Mouse (Mus musculus): ENCODE measurements at regions not wholly inside any gene's neighbourhood (a gene's known extent, or its start where the extent isn't known, plus 50 kb on each side); places are given as distances from the start of the nearest gene placed in this dataset.
A peak's percentile ranks its signal among the peaks of the same experiment; 100 is the strongest.
"Not testable (repeated sequence)": the region's sequence is repeated elsewhere in the genome, so short reads cannot be mapped to it uniquely, and the experiment has no call there.

GRCm38 (mm10) chr7:39221051-39221450 is 191.9 kb downstream of the Gm5114 start:
- not testable (repeated sequence) for DNase-seq

- DNase-seq, result peak; percentile 7
Measured at GRCm38 (mm10) chr7:39204946-39205345, 208.0 kb downstream of the Gm5114 start.

All from lung, postnatal 10 days (tissue).